Mouse (Mus musculus): Measurements from ENCODE around the gene 8030474K03Rik.

DNA sequence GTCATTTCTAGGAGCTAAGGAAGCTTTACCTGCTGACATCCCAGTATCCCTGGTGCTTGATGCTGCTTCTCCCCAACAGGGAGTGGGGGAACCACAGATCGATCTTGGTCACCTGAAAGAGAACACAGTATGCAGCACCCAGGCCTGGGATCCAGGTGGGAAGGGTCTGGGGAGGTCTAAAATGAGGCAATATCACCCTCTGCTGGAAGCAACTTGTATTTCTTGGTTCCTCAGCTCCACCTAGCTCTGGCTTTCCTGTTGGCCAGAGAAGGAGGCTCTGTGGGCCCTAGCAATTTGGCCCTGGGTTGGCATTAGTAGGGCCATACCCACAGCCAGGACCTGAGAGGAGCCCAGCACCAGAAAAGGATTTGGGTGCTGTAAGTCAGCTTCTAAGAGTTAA, 24.7 kb downstream of the 8030474K03Rik start:
- TF ChIP-seq CTCF (IDR thresholded peaks at IDR 0.05; ENCODE audit: control insufficient read depth, insufficient read depth, low read length) (no peak), POLR2A (IDR thresholded peaks at IDR 0.05; ENCODE audit: borderline replicate concordance, control insufficient read depth, low read depth, low read length) (no peak)
